9 mouse cellular contexts compared by ENCODE assay signal in the genomic region with DNA sequence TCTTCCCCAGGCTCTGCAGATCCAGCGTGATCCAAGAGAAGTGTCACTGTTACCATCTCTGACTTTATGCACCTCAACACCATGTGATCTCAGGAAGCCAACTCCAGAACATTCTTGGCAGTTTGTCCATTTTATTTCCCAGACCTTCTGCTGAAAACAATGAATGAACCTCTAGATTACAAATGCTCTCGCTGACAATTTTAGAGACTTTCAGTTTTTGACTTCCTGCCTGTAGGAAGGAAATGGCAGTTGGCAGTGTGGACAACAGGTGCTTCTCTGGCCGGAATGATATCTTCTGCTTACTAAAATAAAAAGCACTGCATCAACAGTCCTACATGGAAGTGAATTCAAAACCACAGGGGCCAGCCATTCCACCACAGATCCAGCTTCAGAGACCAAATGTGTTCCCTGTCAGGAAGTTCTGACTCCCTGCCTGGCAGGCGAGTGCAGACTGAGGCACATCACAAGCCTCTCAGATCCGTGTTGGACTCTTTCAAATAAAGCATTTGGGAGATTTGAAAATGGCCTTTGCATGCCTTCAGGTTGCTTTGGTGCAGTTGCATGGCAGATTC. TPM values are rescaled to one million over a fixed set of nuclear protein-coding genes. Genes with fewer than 3 reads are reported as not detected.
A peak's percentile ranks its signal among the peaks of the same experiment; 100 is the strongest.
DNase-seq lines count a peak whose midpoint lies in the region; ATAC-seq and TF ChIP-seq lines count a peak whose summit lies in the region.
"Had no signal": no experiment of that assay in that cellular context is flagged by ENCODE, and none has a peak within 500 bp of the region (broad histone marks: within the 10 kb centered on the region; RNA-seq: fewer than 3 reads in every experiment).

No protein-coding gene starts in this region.

- no peak overlapping the region for H3K27ac ChIP-seq in lung, postnatal 0 days (ENCODE audit: low read length)
- H3K27ac ChIP-seq in heart, embryonic 15.5 days, result peak overlapping the region; percentile 28
- H3K27ac ChIP-seq in stomach, embryonic 16.5 days (ENCODE audit: low read length), result peak overlapping the region; percentile 26; the same call in 1 of the 2 replicates
- H3K27ac ChIP-seq in embryonic facial prominence, embryonic 10.5 days (replicated peaks), result no peak overlapping the region
- no peak overlapping the region for H3K27ac ChIP-seq in midbrain, embryonic 14.5 days (replicated peaks; ENCODE audit: low read depth, low read length)

- no peaks in the 10 kb centered on the region for H3K9me3 ChIP-seq in lung, postnatal 0 days (ENCODE audit: low read length)
- no peaks in the 10 kb centered on the region for H3K9me3 ChIP-seq in heart, embryonic 15.5 days (replicated peaks)
- H3K9me3 ChIP-seq in stomach, embryonic 16.5 days (replicated peaks; ENCODE audit: control insufficient read depth, low read length), result no peaks in the 10 kb centered on the region
- no peaks in the 10 kb centered on the region for H3K9me3 ChIP-seq in embryonic facial prominence, embryonic 10.5 days
- H3K9me3 ChIP-seq in midbrain, embryonic 14.5 days (ENCODE audit: control insufficient read depth, low read length), result no peaks in the 10 kb centered on the region

- peak; percentile 17 for DNase-seq in cerebellum, adult 9-11 months
- no peak for DNase-seq in cerebellum, adult 8-10 months
- peak; percentile 32 for DNase-seq in lung, postnatal 0 days (ENCODE audit: low spot score)
- no peak for DNase-seq in lung, postnatal 25 days (ENCODE audit: low spot score)
- DNase-seq in embryonic facial prominence, embryonic 10.5 days (ENCODE audit: low spot score), result no peak
- no peak for DNase-seq in midbrain, embryonic 14.5 days

- no peak overlapping the region for H3K9ac ChIP-seq in lung, postnatal 0 days (replicated peaks; ENCODE audit: low read depth)
- H3K9ac ChIP-seq in heart, embryonic 15.5 days, result no peak overlapping the region
- H3K9ac ChIP-seq in stomach, embryonic 16.5 days (ENCODE audit: low read length), result no peak overlapping the region
- no peak overlapping the region for H3K9ac ChIP-seq in midbrain, embryonic 14.5 days (replicated peaks; ENCODE audit: low read length)

- no peak overlapping the region for H3K4me2 ChIP-seq in lung, postnatal 0 days (replicated peaks; ENCODE audit: low read depth, low read length)
- no peak overlapping the region for H3K4me2 ChIP-seq in heart, embryonic 15.5 days
- H3K4me2 ChIP-seq in stomach, embryonic 16.5 days (ENCODE audit: low read depth, low read length), result no peak overlapping the region
- no peak overlapping the region for H3K4me2 ChIP-seq in midbrain, embryonic 14.5 days (ENCODE audit: low read length)

- TF ChIP-seq EP300 in lung, postnatal 0 days (IDR thresholded peaks at IDR 0.05), result no peak

- no peak for TF ChIP-seq CTCF in lung, postnatal 0 days (IDR thresholded peaks at IDR 0.05)

- 53% methylated on average over 5 of the region's 5 CpGs for WGBS in lung, postnatal 0 days
- 50% methylated on average over 5 of the region's 5 CpGs for WGBS in heart, embryonic 15.5 days
- WGBS in stomach, embryonic 16.5 days, result 68% methylated on average over 5 of the region's 5 CpGs
- 86% methylated on average over 5 of the region's 5 CpGs for WGBS in embryonic facial prominence, embryonic 10.5 days
- 77% methylated on average over 5 of the region's 5 CpGs for WGBS in midbrain, embryonic 14.5 days

- H3K4me3 ChIP-seq in lung, postnatal 0 days (ENCODE audit: low read depth, low read length), result no peak overlapping the region
- H3K4me3 ChIP-seq in heart, embryonic 15.5 days, result no peak overlapping the region
- H3K4me3 ChIP-seq in stomach, embryonic 16.5 days (replicated peaks; ENCODE audit: low read length), result no peak overlapping the region
- H3K4me3 ChIP-seq in embryonic facial prominence, embryonic 10.5 days, result no peak overlapping the region
- H3K4me3 ChIP-seq in midbrain, embryonic 14.5 days (replicated peaks; ENCODE audit: low read depth, low read length), result no peak overlapping the region

- no peaks in the 10 kb centered on the region for H3K4me1 ChIP-seq in lung, postnatal 0 days (ENCODE audit: insufficient read depth, low read depth, low read length)
- H3K4me1 ChIP-seq in heart, embryonic 15.5 days (replicated peaks), result peaks cover 12% of the 10 kb centered on the region
- H3K4me1 ChIP-seq in stomach, embryonic 16.5 days (ENCODE audit: control insufficient read depth, insufficient read depth, low read length), result 0 out of 2 replicates have a peak, but pooled peaks cover 4% of the 10 kb centered on the region
- H3K4me1 ChIP-seq in embryonic facial prominence, embryonic 10.5 days, result no peaks in the 10 kb centered on the region
- H3K4me1 ChIP-seq in midbrain, embryonic 14.5 days (ENCODE audit: control insufficient read depth, insufficient read depth, low read length), result no peaks in the 10 kb centered on the region

- H3K27me3 ChIP-seq in lung, postnatal 0 days (replicated peaks; ENCODE audit: insufficient read depth, low read length), result no peaks in the 10 kb centered on the region
- H3K27me3 ChIP-seq in heart, embryonic 15.5 days, result no peaks in the 10 kb centered on the region
- H3K27me3 ChIP-seq in stomach, embryonic 16.5 days (ENCODE audit: control insufficient read depth, insufficient read depth, low read length), result no peaks in the 10 kb centered on the region
- H3K27me3 ChIP-seq in embryonic facial prominence, embryonic 10.5 days (replicated peaks; ENCODE audit: low read depth, poor library complexity, severe bottlenecking), result no peaks in the 10 kb centered on the region
- H3K27me3 ChIP-seq in midbrain, embryonic 14.5 days (ENCODE audit: control insufficient read depth, insufficient read depth, low read length), result no peaks in the 10 kb centered on the region

- no peak for ATAC-seq in lung, postnatal 0 days
- ATAC-seq in heart, embryonic 15.5 days (replicated peaks; ENCODE audit: insufficient number of reproducible peaks, insufficient read depth, low FRiP score, low read depth), result no peak
- no peak for ATAC-seq in stomach, embryonic 16.5 days (ENCODE audit: insufficient read depth, low FRiP score)
- no peak for ATAC-seq in midbrain, embryonic 14.5 days (ENCODE audit: low FRiP score, low TSS enrichment)

- no peaks in the 10 kb centered on the region for H3K36me3 ChIP-seq in lung, postnatal 0 days (ENCODE audit: insufficient read depth, low read length)
- no peaks in the 10 kb centered on the region for H3K36me3 ChIP-seq in heart, embryonic 15.5 days
- H3K36me3 ChIP-seq in stomach, embryonic 16.5 days (ENCODE audit: control insufficient read depth, insufficient read depth, low read length), result no peaks in the 10 kb centered on the region
- H3K36me3 ChIP-seq in embryonic facial prominence, embryonic 10.5 days (replicated peaks), result no peaks in the 10 kb centered on the region
- H3K36me3 ChIP-seq in midbrain, embryonic 14.5 days (ENCODE audit: control insufficient read depth, insufficient read depth, low read length), result no peaks in the 10 kb centered on the region

RNA-seq across cellular contexts. Expression of gene Tmem236, which starts 9.8 kb away (rescaled TPM):
- 0.07 TPM in 1 of 2 replicates, not detected in the other for polyA plus RNA-seq in lung, postnatal 0 days (2015; fragmentation: Nextera tagmentation; extraction: Ambion mirVana)
- 0.06 and 0.10 TPM in 2 replicates for polyA plus RNA-seq in heart, embryonic 15.5 days (2015; fragmentation: Nextera tagmentation; extraction: Ambion mirVana)
- 2.6 and 2.9 TPM in 2 replicates for polyA plus RNA-seq in stomach, embryonic 16.5 days (2015; fragmentation: Nextera tagmentation; extraction: Ambion mirVana)
- 0.04 TPM in 1 of 2 replicates, not detected in the other for polyA plus RNA-seq in embryonic facial prominence, embryonic 10.5 days (2016; fragmentation: Nextera tagmentation; extraction: Ambion mirVana)
- polyA plus RNA-seq in midbrain, embryonic 14.5 days (2014; fragmentation: Nextera tagmentation; extraction: Ambion mirVana), result 0.08 and 0.18 TPM in 2 replicates
- polyA plus RNA-seq: limb, embryonic 11.5 days had no signal

Comparison
In these comparisons a context has a peak if more than half of its experiments do, and no peak if none do; other contexts are left out.
1. DNase-seq: peak in cerebellum, adult 9-11 months (single experiment) and lung, postnatal 0 days (single experiment); none in cerebellum, adult 8-10 months (single experiment), lung, postnatal 25 days (single experiment), embryonic facial prominence, embryonic 10.5 days (single experiment) and midbrain, embryonic 14.5 days (single experiment).
2. H3K27ac ChIP-seq: peak in heart, embryonic 15.5 days (single experiment) and stomach, embryonic 16.5 days (single experiment); none in lung, postnatal 0 days (single experiment), embryonic facial prominence, embryonic 10.5 days (single experiment) and midbrain, embryonic 14.5 days (single experiment).